Mouse (Mus musculus): ENCODE measurements around the gene Rnf39. TPM values are rescaled to one million over a fixed set of nuclear protein-coding genes. Genes with fewer than 3 reads are reported as not detected.

Gene Rnf39
- total and polyA plus RNA-seq, 3 experiments: 0.18 TPM; not detected in 2

- H3K79me2 ChIP-seq (ENCODE audit: control insufficient read depth, insufficient read depth, low read length, poor library complexity): no peaks in the 10 kb centered on the region
These were observed 10.9 kb upstream of the Rnf39 start for GRCm38 (mm10) chr17:36931806-36932205.

GRCm38 (mm10) chr17:36938056-36938455 is 4.7 kb upstream of the Rnf39 start:
- Histone ChIP-seq H3K9me3 (replicated peaks; ENCODE audit: insufficient read depth, low read length) (no peaks in the 10 kb centered on the region), H3K4me3 (ENCODE audit: control insufficient read depth in 1 of 2, insufficient read depth in 1 of 2, low read depth in 2 of 2, low read length in 2 of 2) (no peak overlapping the region), H3K36me3 (ENCODE audit: control insufficient read depth in 1 of 2, insufficient read depth in 2 of 2, low read length in 2 of 2) (no peaks in the 10 kb centered on the region), H3K4me1 (ENCODE audit: control insufficient read depth in 1 of 2, insufficient read depth in 2 of 2, low read length in 2 of 2) (peaks cover 0 to 2% of the 10 kb centered on the region in 2 experiments; a peak in 1 of 4 replicates), H3K79me2 (ENCODE audit: control insufficient read depth, insufficient read depth, low read length, poor library complexity) (no peaks in the 10 kb centered on the region), H3K27ac (ENCODE audit: control insufficient read depth, low read depth, low read length) (no peak overlapping the region), H3K9ac (ENCODE audit: control insufficient read depth, low read depth, low read length, poor library complexity, severe bottlenecking) (no peak overlapping the region), H3K27me3 (ENCODE audit: control insufficient read depth in 1 of 2, insufficient read depth in 2 of 2, low read length in 2 of 2) (peaks cover 2 to 3% of the 10 kb centered on the region in 2 experiments)
- peak; percentile 17 for DNase-seq (ENCODE audit: low read depth, low spot score)
- TF ChIP-seq MAZ (IDR thresholded peaks at IDR 0.05; ENCODE audit: low read depth, low read length) (no peak), MAX (IDR thresholded peaks at IDR 0.05; ENCODE audit: low read length) (no peak), EP300 (IDR thresholded peaks at IDR 0.05; ENCODE audit: low read depth in 1 of 2, low read length in 2 of 2) (no peak), ZKSCAN1 (IDR thresholded peaks at IDR 0.05; ENCODE audit: low read depth, low read length) (no peak)

More at GRCm38 (mm10) chr17:36931806-36932205, 10.9 kb upstream of the Rnf39 start:
- 0 out of 4 replicates have a peak, but pooled peaks cover 0 to 4% of the 10 kb centered on the region in 2 experiments for H3K4me1 ChIP-seq (ENCODE audit: control insufficient read depth in 1 of 2, insufficient read depth in 2 of 2, low read length in 2 of 2)
- no peak overlapping the region for H3K27ac ChIP-seq (ENCODE audit: control insufficient read depth, low read depth, low read length)
- peaks cover 0 to 5% of the 10 kb centered on the region in 2 experiments; a peak in 3 of 4 replicates for H3K27me3 ChIP-seq (ENCODE audit: control insufficient read depth in 1 of 2, insufficient read depth in 2 of 2, low read length in 2 of 2)
- no peak overlapping the region for H3K9ac ChIP-seq (ENCODE audit: control insufficient read depth, low read depth, low read length, poor library complexity, severe bottlenecking)
- no peaks in the 10 kb centered on the region for H3K9me3 ChIP-seq (replicated peaks; ENCODE audit: insufficient read depth, low read length)
- no peak overlapping the region for H3K4me3 ChIP-seq (ENCODE audit: control insufficient read depth in 1 of 2, insufficient read depth in 1 of 2, low read depth in 2 of 2, low read length in 2 of 2)
- no peak for DNase-seq (ENCODE audit: low read depth, low spot score)
- H3K36me3 ChIP-seq (ENCODE audit: control insufficient read depth in 1 of 2, insufficient read depth in 2 of 2, low read length in 2 of 2): no peaks in the 10 kb centered on the region
- no peak for TF ChIP-seq POLR2A (IDR thresholded peaks at IDR 0.05; ENCODE audit: control insufficient read depth in 1 of 2, insufficient read depth in 1 of 2, low read depth in 1 of 2, low read length in 2 of 2, poor library complexity in 1 of 2)
- TF ChIP-seq TCF12 (IDR thresholded peaks at IDR 0.05; ENCODE audit: low read depth, low read length): no peak

GRCm38 (mm10) chr17:36942391-36942790 is 327 bp upstream of the Rnf39 start:
- Histone ChIP-seq H3K27me3 (ENCODE audit: control insufficient read depth in 1 of 2, insufficient read depth in 2 of 2, low read length in 2 of 2) (peaks cover 2% of the 10 kb centered on the region in 2 experiments), H3K4me1 (ENCODE audit: control insufficient read depth in 1 of 2, insufficient read depth in 2 of 2, low read length in 2 of 2) (peaks cover 0 to 2% of the 10 kb centered on the region in 2 experiments; a peak in 1 of 4 replicates), H3K27ac (ENCODE audit: control insufficient read depth, low read depth, low read length) (no peak overlapping the region), H3K79me2 (ENCODE audit: control insufficient read depth, insufficient read depth, low read length, poor library complexity) (no peaks in the 10 kb centered on the region), H3K9ac (ENCODE audit: control insufficient read depth, low read depth, low read length, poor library complexity, severe bottlenecking) (no peak overlapping the region), H3K4me3 (ENCODE audit: control insufficient read depth in 1 of 2, insufficient read depth in 1 of 2, low read depth in 2 of 2, low read length in 2 of 2) (no peak overlapping the region), H3K9me3 (replicated peaks; ENCODE audit: insufficient read depth, low read length) (no peaks in the 10 kb centered on the region), H3K36me3 (ENCODE audit: control insufficient read depth in 1 of 2, insufficient read depth in 2 of 2, low read length in 2 of 2) (no peaks in the 10 kb centered on the region)
- TF ChIP-seq NELFE (IDR thresholded peaks at IDR 0.05; ENCODE audit: low read depth, low read length): no peak
- TF ChIP-seq USF1 (IDR thresholded peaks at IDR 0.05; ENCODE audit: low read depth, low read length): no peak
- no peak for TF ChIP-seq RCOR1 (IDR thresholded peaks at IDR 0.05; ENCODE audit: low read depth, low read length)
- TF ChIP-seq E2F4 (IDR thresholded peaks at IDR 0.05; ENCODE audit: borderline replicate concordance, low read depth, low read length): no peak
- no peak for TF ChIP-seq GATA1 (IDR thresholded peaks at IDR 0.05; ENCODE audit: low read depth, low read length)
- no peak for TF ChIP-seq JUND (IDR thresholded peaks at IDR 0.05; ENCODE audit: low read depth, low read length)
- no peak for TF ChIP-seq ELF1 (IDR thresholded peaks at IDR 0.05; ENCODE audit: low read depth, low read length)
- TF ChIP-seq GABPA (IDR thresholded peaks at IDR 0.05; ENCODE audit: low read depth, low read length): no peak
- TF ChIP-seq MYC (IDR thresholded peaks at IDR 0.05; ENCODE audit: low read depth, low read length): no peak
- no peak for TF ChIP-seq ZMIZ1 (IDR thresholded peaks at IDR 0.05; ENCODE audit: low read depth, low read length)
- TF ChIP-seq ETS1 (IDR thresholded peaks at IDR 0.05; ENCODE audit: low read depth, low read length): no peak
- TF ChIP-seq MAFK (IDR thresholded peaks at IDR 0.05; ENCODE audit: borderline replicate concordance, low read depth, low read length): no peak
- TF ChIP-seq MAZ (IDR thresholded peaks at IDR 0.05; ENCODE audit: low read depth, low read length): no peak
- TF ChIP-seq NRF1 (IDR thresholded peaks at IDR 0.05; ENCODE audit: insufficient read depth, low read depth, low read length, poor library complexity, severe bottlenecking): no peak
- TF ChIP-seq POLR2AphosphoS5 (IDR thresholded peaks at IDR 0.05; ENCODE audit: borderline replicate concordance, low read depth, low read length): no peak
- TF ChIP-seq CHD2 (IDR thresholded peaks at IDR 0.05; ENCODE audit: low read length): no peak
- TF ChIP-seq POLR2AphosphoS2 (IDR thresholded peaks at IDR 0.05; ENCODE audit: low read length): no peak
- TF ChIP-seq BHLHE40 (IDR thresholded peaks at IDR 0.05; ENCODE audit: borderline replicate concordance, low read depth, low read length): no peak
- DNase-seq (ENCODE audit: low read depth, low spot score): no peak

Data from MEL (cell line).